Mouse (Mus musculus): ENCODE data around the gene Gm12216. TPM values are rescaled to one million over a fixed set of nuclear protein-coding genes. Genes with fewer than 3 reads are reported as not detected.
"Not testable (repeated sequence)": the region's sequence is repeated elsewhere in the genome, so short reads cannot be mapped to it uniquely, and the experiment has no call there.

Gene Gm12216
- polyA plus RNA-seq (2015; fragmentation: Nextera tagmentation; extraction: Ambion mirVana), result 2.0 and 2.4 TPM in 2 replicates

- WGBS, result 9% methylated on average over 43 of the region's 50 CpGs
- Histone ChIP-seq H3K9ac (ENCODE audit: low read length) (peak within 1 kb of the TSS; percentile 78), H3K4me2 (ENCODE audit: low read depth, low read length) (peak within 1 kb of the TSS; percentile 72), H3K4me3 (replicated peaks; ENCODE audit: low read length) (peak within 1 kb of the TSS; percentile 63)
- not testable (repeated sequence) for H3K27ac ChIP-seq (ENCODE audit: low read length); H3K9me3 ChIP-seq (replicated peaks; ENCODE audit: control insufficient read depth, low read length); H3K4me1 ChIP-seq (ENCODE audit: control insufficient read depth, insufficient read depth, low read length); H3K27me3 ChIP-seq (ENCODE audit: control insufficient read depth, insufficient read depth, low read length); H3K36me3 ChIP-seq (ENCODE audit: control insufficient read depth, insufficient read depth, low read length)
- ATAC-seq (ENCODE audit: insufficient read depth, low FRiP score), result peak; percentile 82
Observed at GRCm38 (mm10) chr11:53858761-53859580, at the start of gene Gm12216. Gm12216 (minus strand) TSS chr11:53859256.

- no peak for ATAC-seq (ENCODE audit: insufficient read depth, low FRiP score)
- Histone ChIP-seq H3K4me3 (replicated peaks; ENCODE audit: low read length) (no peak overlapping the region), H3K4me1 (ENCODE audit: control insufficient read depth, insufficient read depth, low read length) (peaks cover 7% of the 10 kb centered on the region; the same call in 1 of the 2 replicates), H3K27ac (ENCODE audit: low read length) (no peak overlapping the region), H3K27me3 (ENCODE audit: control insufficient read depth, insufficient read depth, low read length) (no peaks in the 10 kb centered on the region), H3K9me3 (replicated peaks; ENCODE audit: control insufficient read depth, low read length) (no peaks in the 10 kb centered on the region), H3K4me2 (ENCODE audit: low read depth, low read length) (no peak overlapping the region), H3K9ac (ENCODE audit: low read length) (no peak overlapping the region), H3K36me3 (ENCODE audit: control insufficient read depth, insufficient read depth, low read length) (no peaks in the 10 kb centered on the region)
- 79% methylated on average over 8 of the region's 8 CpGs for WGBS
Observed at GRCm38 (mm10) chr11:53908686-53909085, 49.6 kb upstream of the Gm12216 start.

- Histone ChIP-seq H3K4me2 (ENCODE audit: low read depth, low read length) (peak overlapping the region; percentile 19), H3K4me1 (ENCODE audit: control insufficient read depth, insufficient read depth, low read length) (peaks cover 7% of the 10 kb centered on the region; the same call in 1 of the 2 replicates), H3K4me3 (replicated peaks; ENCODE audit: low read length) (no peak overlapping the region), H3K9ac (ENCODE audit: low read length) (no peak overlapping the region), H3K36me3 (ENCODE audit: control insufficient read depth, insufficient read depth, low read length) (no peaks in the 10 kb centered on the region), H3K27ac (ENCODE audit: low read length) (0 out of 2 replicates have a peak overlapping the region, but pooled peaks have one; percentile 29), H3K9me3 (replicated peaks; ENCODE audit: control insufficient read depth, low read length) (no peaks in the 10 kb centered on the region), H3K27me3 (ENCODE audit: control insufficient read depth, insufficient read depth, low read length) (no peaks in the 10 kb centered on the region)
- 48% methylated on average over 9 of the region's 9 CpGs for WGBS
- ATAC-seq (ENCODE audit: insufficient read depth, low FRiP score), result no peak
Observed at GRCm38 (mm10) chr11:53904534-53904925, 45.5 kb upstream of the Gm12216 start.

GRCm38 (mm10) chr11:53903781-53904533 lies 44.9 kb upstream of the Gm12216 start:
- 24% methylated on average over 16 of the region's 16 CpGs for WGBS
- peak overlapping the region; percentile 44; the same call in 1 of the 2 replicates for H3K27ac ChIP-seq (ENCODE audit: low read length)
- H3K9ac ChIP-seq (ENCODE audit: low read length), result no peak overlapping the region
- ATAC-seq (ENCODE audit: insufficient read depth, low FRiP score), result peak; percentile 88
- peak overlapping the region; percentile 19 for H3K4me2 ChIP-seq (ENCODE audit: low read depth, low read length)
- no peaks in the 10 kb centered on the region for H3K36me3 ChIP-seq (ENCODE audit: control insufficient read depth, insufficient read depth, low read length)
- peaks cover 7% of the 10 kb centered on the region; the same call in 1 of the 2 replicates for H3K4me1 ChIP-seq (ENCODE audit: control insufficient read depth, insufficient read depth, low read length)
- no peaks in the 10 kb centered on the region for H3K9me3 ChIP-seq (replicated peaks; ENCODE audit: control insufficient read depth, low read length)
- H3K4me3 ChIP-seq (replicated peaks; ENCODE audit: low read length), result no peak overlapping the region
- H3K27me3 ChIP-seq (ENCODE audit: control insufficient read depth, insufficient read depth, low read length), result no peaks in the 10 kb centered on the region

GRCm38 (mm10) chr11:53902741-53903140 lies 43.7 kb upstream of the Gm12216 start:
- Histone ChIP-seq H3K36me3 (ENCODE audit: control insufficient read depth, insufficient read depth, low read length) (no peaks in the 10 kb centered on the region), H3K4me1 (ENCODE audit: control insufficient read depth, insufficient read depth, low read length) (peaks cover 7% of the 10 kb centered on the region; the same call in 1 of the 2 replicates), H3K9me3 (replicated peaks; ENCODE audit: control insufficient read depth, low read length) (no peaks in the 10 kb centered on the region), H3K27ac (ENCODE audit: low read length) (no peak overlapping the region), H3K9ac (ENCODE audit: low read length) (no peak overlapping the region), H3K4me2 (ENCODE audit: low read depth, low read length) (no peak overlapping the region), H3K27me3 (ENCODE audit: control insufficient read depth, insufficient read depth, low read length) (no peaks in the 10 kb centered on the region), H3K4me3 (replicated peaks; ENCODE audit: low read length) (no peak overlapping the region)
- 90% methylated on average over 14 of the region's 14 CpGs for WGBS
- ATAC-seq (ENCODE audit: insufficient read depth, low FRiP score), result no peak

GRCm38 (mm10) chr11:53900991-53901390 lies 41.9 kb upstream of the Gm12216 start:
- Histone ChIP-seq H3K4me1 (ENCODE audit: control insufficient read depth, insufficient read depth, low read length) (peaks cover 7% of the 10 kb centered on the region; the same call in 1 of the 2 replicates), H3K9ac (ENCODE audit: low read length) (no peak overlapping the region), H3K4me3 (replicated peaks; ENCODE audit: low read length) (no peak overlapping the region), H3K27ac (ENCODE audit: low read length) (no peak overlapping the region), H3K27me3 (ENCODE audit: control insufficient read depth, insufficient read depth, low read length) (no peaks in the 10 kb centered on the region), H3K4me2 (ENCODE audit: low read depth, low read length) (no peak overlapping the region), H3K9me3 (replicated peaks; ENCODE audit: control insufficient read depth, low read length) (no peaks in the 10 kb centered on the region), H3K36me3 (ENCODE audit: control insufficient read depth, insufficient read depth, low read length) (no peaks in the 10 kb centered on the region)
- no peak for ATAC-seq (ENCODE audit: insufficient read depth, low FRiP score)
- WGBS, result 24% methylated on average over 1 of the region's 1 CpGs

GRCm38 (mm10) chr11:53899981-53900380 lies 40.9 kb upstream of the Gm12216 start:
- Histone ChIP-seq H3K36me3 (ENCODE audit: control insufficient read depth, insufficient read depth, low read length) (no peaks in the 10 kb centered on the region), H3K4me1 (ENCODE audit: control insufficient read depth, insufficient read depth, low read length) (peaks cover 7% of the 10 kb centered on the region; the same call in 1 of the 2 replicates), H3K4me3 (replicated peaks; ENCODE audit: low read length) (no peak overlapping the region), H3K27ac (ENCODE audit: low read length) (no peak overlapping the region), H3K9ac (ENCODE audit: low read length) (no peak overlapping the region), H3K27me3 (ENCODE audit: control insufficient read depth, insufficient read depth, low read length) (no peaks in the 10 kb centered on the region), H3K4me2 (ENCODE audit: low read depth, low read length) (no peak overlapping the region), H3K9me3 (replicated peaks; ENCODE audit: control insufficient read depth, low read length) (no peaks in the 10 kb centered on the region)
- ATAC-seq (ENCODE audit: insufficient read depth, low FRiP score), result no peak
- 90% methylated on average over 6 of the region's 6 CpGs for WGBS

GRCm38 (mm10) chr11:53899004-53899403 lies 39.9 kb upstream of the Gm12216 start:
- no peak for ATAC-seq (ENCODE audit: insufficient read depth, low FRiP score)
- H3K9ac ChIP-seq (ENCODE audit: low read length), result no peak overlapping the region
- no peaks in the 10 kb centered on the region for H3K36me3 ChIP-seq (ENCODE audit: control insufficient read depth, insufficient read depth, low read length)
- H3K4me3 ChIP-seq (replicated peaks; ENCODE audit: low read length), result no peak overlapping the region
- H3K27me3 ChIP-seq (ENCODE audit: control insufficient read depth, insufficient read depth, low read length), result no peaks in the 10 kb centered on the region
- H3K4me1 ChIP-seq (ENCODE audit: control insufficient read depth, insufficient read depth, low read length), result peaks cover 1% of the 10 kb centered on the region; the same call in 1 of the 2 replicates
- no peaks in the 10 kb centered on the region for H3K9me3 ChIP-seq (replicated peaks; ENCODE audit: control insufficient read depth, low read length)
- WGBS, result 53% methylated on average over 3 of the region's 3 CpGs
- no peak overlapping the region for H3K27ac ChIP-seq (ENCODE audit: low read length)
- no peak overlapping the region for H3K4me2 ChIP-seq (ENCODE audit: low read depth, low read length)

- no peak overlapping the region for H3K4me3 ChIP-seq (replicated peaks; ENCODE audit: low read length)
- no peaks in the 10 kb centered on the region for H3K9me3 ChIP-seq (replicated peaks; ENCODE audit: control insufficient read depth, low read length)
- H3K4me1 ChIP-seq (ENCODE audit: control insufficient read depth, insufficient read depth, low read length), result peaks cover 3% of the 10 kb centered on the region; the same call in 1 of the 2 replicates
- H3K4me2 ChIP-seq (ENCODE audit: low read depth, low read length), result no peak overlapping the region
- H3K36me3 ChIP-seq (ENCODE audit: control insufficient read depth, insufficient read depth, low read length), result no peaks in the 10 kb centered on the region
- WGBS, result 61% methylated on average over 6 of the region's 6 CpGs
- H3K27ac ChIP-seq (ENCODE audit: low read length), result no peak overlapping the region
- no peak overlapping the region for H3K9ac ChIP-seq (ENCODE audit: low read length)
- ATAC-seq (ENCODE audit: insufficient read depth, low FRiP score), result no peak
- no peaks in the 10 kb centered on the region for H3K27me3 ChIP-seq (ENCODE audit: control insufficient read depth, insufficient read depth, low read length)
Observed at GRCm38 (mm10) chr11:53896935-53897334, 37.9 kb upstream of the Gm12216 start.
